Mouse (Mus musculus): Measurements from ENCODE around the gene Capn13.

- no peak for TF ChIP-seq CTCF (IDR thresholded peaks at IDR 0.05; ENCODE audit: low read depth)
- no peak for TF ChIP-seq EP300 (optimal IDR thresholded peaks at IDR 0.05)
Observed at GRCm38 (mm10) chr17:73432564-73433006, 31.9 kb upstream of the Capn13 start.

Measured in stomach, postnatal 0 days (tissue).